Comparison of ENCODE assay signal across 10 mouse cellular contexts in the genomic region with DNA sequence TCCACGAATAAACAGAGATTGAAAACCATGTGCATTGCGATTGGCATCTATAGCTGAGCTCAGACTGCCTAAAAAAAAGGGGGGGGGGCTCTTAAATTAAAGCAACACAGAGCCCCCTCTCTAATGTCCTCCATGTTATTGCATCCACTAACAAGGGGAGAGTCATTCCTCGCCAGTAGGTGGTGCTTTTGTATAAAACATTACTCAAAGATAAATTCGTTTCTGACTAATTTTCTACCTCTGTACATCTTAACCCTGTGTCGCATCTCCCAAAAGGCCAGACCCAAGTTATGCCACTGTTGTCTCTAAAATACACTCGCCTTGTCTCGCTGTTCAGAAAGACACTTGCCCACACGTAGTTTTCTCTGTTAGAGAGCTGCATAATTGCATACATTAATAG.
DNase-seq lines count a peak whose midpoint lies in the region; ATAC-seq and TF ChIP-seq lines count a peak whose summit lies in the region.
"Had no signal": no experiment of that assay in that cellular context is flagged by ENCODE, and none has a peak within 500 bp of the region (broad histone marks: within the 10 kb centered on the region; RNA-seq: fewer than 3 reads in every experiment).

No protein-coding gene starts in this region.

- H3K9me3 ChIP-seq in lung, embryonic 14.5 days (ENCODE audit: low read depth, low read length): no peaks in the 10 kb centered on the region
- H3K9me3 ChIP-seq in hindbrain, embryonic 13.5 days: no peaks in the 10 kb centered on the region
- no peaks in the 10 kb centered on the region for H3K9me3 ChIP-seq in stomach, postnatal 0 days (ENCODE audit: control insufficient read depth, low read length)
- H3K9me3 ChIP-seq: G1E had no signal

- WGBS in lung, embryonic 14.5 days: 67% methylated on average over 8 of the region's 8 CpGs
- 46% methylated on average over 8 of the region's 8 CpGs for WGBS in hindbrain, embryonic 13.5 days
- WGBS in stomach, postnatal 0 days: 68% methylated on average over 8 of the region's 8 CpGs

- TF ChIP-seq EP300 in stomach, postnatal 0 days (optimal IDR thresholded peaks at IDR 0.05): no peak

- peaks cover 7% of the 10 kb centered on the region; the same call in 1 of the 2 replicates for H3K36me3 ChIP-seq in lung, embryonic 14.5 days (ENCODE audit: insufficient read depth)
- H3K36me3 ChIP-seq in hindbrain, embryonic 13.5 days: no peaks in the 10 kb centered on the region
- no peaks in the 10 kb centered on the region for H3K36me3 ChIP-seq in stomach, postnatal 0 days (ENCODE audit: control insufficient read depth, insufficient read depth, low read length)
- H3K36me3 ChIP-seq: G1E had no signal

- no peak overlapping the region for H3K4me2 ChIP-seq in lung, embryonic 14.5 days
- peak overlapping the region; percentile 36 for H3K4me2 ChIP-seq in hindbrain, embryonic 13.5 days
- H3K4me2 ChIP-seq in stomach, postnatal 0 days (replicated peaks; ENCODE audit: low read depth): no peak overlapping the region

- peak; percentile 22; the same call in 1 of the 2 replicates for TF ChIP-seq CTCF in lung, embryonic 14.5 days (IDR thresholded peaks at IDR 0.05; ENCODE audit: low read depth)
- TF ChIP-seq CTCF in stomach, postnatal 0 days (IDR thresholded peaks at IDR 0.05; ENCODE audit: low read depth): peak; percentile 51

- H3K9ac ChIP-seq in lung, embryonic 14.5 days: no peak overlapping the region
- H3K9ac ChIP-seq in hindbrain, embryonic 13.5 days: no peak overlapping the region
- no peak overlapping the region for H3K9ac ChIP-seq in stomach, postnatal 0 days (ENCODE audit: low read length)

- H3K4me1 ChIP-seq in lung, embryonic 14.5 days (ENCODE audit: insufficient read depth): no peaks in the 10 kb centered on the region
- H3K4me1 ChIP-seq in hindbrain, embryonic 13.5 days (replicated peaks): peaks cover 2% of the 10 kb centered on the region; the same call in 1 of the 2 replicates
- no peaks in the 10 kb centered on the region for H3K4me1 ChIP-seq in stomach, postnatal 0 days (replicated peaks; ENCODE audit: control insufficient read depth, insufficient read depth)

- H3K27ac ChIP-seq in lung, embryonic 14.5 days (ENCODE audit: low read depth): no peak overlapping the region
- H3K27ac ChIP-seq in hindbrain, embryonic 13.5 days: no peak overlapping the region
- H3K27ac ChIP-seq in stomach, postnatal 0 days (replicated peaks): no peak overlapping the region
- H3K27ac ChIP-seq: macrophage had no signal

- ATAC-seq in lung, embryonic 14.5 days (ENCODE audit: insufficient read depth): no peak
- ATAC-seq in hindbrain, embryonic 13.5 days (ENCODE audit: low FRiP score): peak; percentile 66
- ATAC-seq in stomach, postnatal 0 days (ENCODE audit: low FRiP score, low TSS enrichment): no peak

- peak; percentile 11 for DNase-seq in lung, embryonic 14.5 days
- no peak for DNase-seq in lung, postnatal 4 days
- peak; percentile 76 for DNase-seq in cerebellum, adult 9-10 months
- no peak for DNase-seq in stomach, postnatal 0 days (ENCODE audit: low spot score)
- no peak for DNase-seq in kidney, adult 8-10 months
- DNase-seq in thymus, postnatal 36 days: no peak
- DNase-seq: right cerebral cortex, adult 18-20 months had no signal

- H3K4me3 ChIP-seq in lung, embryonic 14.5 days (ENCODE audit: low read depth, low read length): no peak overlapping the region
- no peak overlapping the region for H3K4me3 ChIP-seq in hindbrain, embryonic 13.5 days
- no peak overlapping the region for H3K4me3 ChIP-seq in stomach, postnatal 0 days (ENCODE audit: low read depth, low read length)

- H3K27me3 ChIP-seq in lung, embryonic 14.5 days (ENCODE audit: insufficient read depth, low read length): no peaks in the 10 kb centered on the region
- no peaks in the 10 kb centered on the region for H3K27me3 ChIP-seq in hindbrain, embryonic 13.5 days
- H3K27me3 ChIP-seq in stomach, postnatal 0 days (ENCODE audit: control insufficient read depth, insufficient read depth, low read length): no peaks in the 10 kb centered on the region

Comparison
In these comparisons a context has a peak if more than half of its experiments do, and no peak if none do; other contexts are left out.
1. DNase-seq: peak in lung, embryonic 14.5 days (single experiment) and cerebellum, adult 9-10 months (single experiment); none in lung, postnatal 4 days (0 of 2), stomach, postnatal 0 days (single experiment), kidney, adult 8-10 months (0 of 2) and thymus, postnatal 36 days (0 of 2).